Mouse (Mus musculus): ENCODE results near the gene Vmn2r-ps159. TPM values are rescaled to one million over a fixed set of nuclear protein-coding genes. Genes with fewer than 3 reads are reported as not detected.
"Not testable (repeated sequence)": the region's sequence is repeated elsewhere in the genome, so short reads cannot be mapped to it uniquely, and the experiment has no call there.

Vmn2r-ps159 gene
- not detected in 2 replicates for polyA plus RNA-seq (2015; fragmentation: Nextera tagmentation; extraction: Ambion mirVana)

GRCm38 (mm10) chr4:156330803-156331202 lies at the start of gene Vmn2r-ps159:
TSS of gene Vmn2r-ps159 (plus strand) at chr4:156331103.
- not testable (repeated sequence) for ATAC-seq; H3K4me2 ChIP-seq (ENCODE audit: low read length); H3K9me3 ChIP-seq (ENCODE audit: control insufficient read depth, low read length); H3K27ac ChIP-seq (ENCODE audit: low read depth, low read length); H3K9ac ChIP-seq (ENCODE audit: low read depth, low read length); H3K4me3 ChIP-seq (ENCODE audit: low read length); H3K36me3 ChIP-seq (ENCODE audit: control insufficient read depth, insufficient read depth, low read length); H3K4me1 ChIP-seq (ENCODE audit: control insufficient read depth, insufficient read depth, low read depth, low read length); H3K27me3 ChIP-seq (replicated peaks; ENCODE audit: control insufficient read depth, insufficient read depth, low read length)
- WGBS, result 78% methylated on average over 3 of the region's 3 CpGs

GRCm38 (mm10) chr4:156341601-156342504 lies 10.9 kb downstream of the Vmn2r-ps159 start:
- H3K27ac ChIP-seq (ENCODE audit: low read depth, low read length); H3K36me3 ChIP-seq (ENCODE audit: control insufficient read depth, insufficient read depth, low read length); H3K4me2 ChIP-seq (ENCODE audit: low read length); ATAC-seq; H3K9ac ChIP-seq (ENCODE audit: low read depth, low read length); H3K4me1 ChIP-seq (ENCODE audit: control insufficient read depth, insufficient read depth, low read depth, low read length); H3K27me3 ChIP-seq (replicated peaks; ENCODE audit: control insufficient read depth, insufficient read depth, low read length); H3K4me3 ChIP-seq (ENCODE audit: low read length): not testable (repeated sequence)
- peaks cover 19% of the 10 kb centered on the region for H3K9me3 ChIP-seq (ENCODE audit: control insufficient read depth, low read length)
- 88% methylated on average over 4 of the region's 4 CpGs for WGBS

- H3K27me3 ChIP-seq (replicated peaks; ENCODE audit: control insufficient read depth, insufficient read depth, low read length), result no peaks in the 10 kb centered on the region
- H3K36me3 ChIP-seq (ENCODE audit: control insufficient read depth, insufficient read depth, low read length), result no peaks in the 10 kb centered on the region
- 79% methylated on average over 2 of the region's 2 CpGs for WGBS
- no peaks in the 10 kb centered on the region for H3K4me1 ChIP-seq (ENCODE audit: control insufficient read depth, insufficient read depth, low read depth, low read length)
- H3K9me3 ChIP-seq (ENCODE audit: control insufficient read depth, low read length), result peaks cover 19% of the 10 kb centered on the region
- no peak overlapping the region for H3K4me3 ChIP-seq (ENCODE audit: low read length)
- ATAC-seq, result no peak
- H3K27ac ChIP-seq (ENCODE audit: low read depth, low read length), result no peak overlapping the region
- no peak overlapping the region for H3K9ac ChIP-seq (ENCODE audit: low read depth, low read length)
- H3K4me2 ChIP-seq (ENCODE audit: low read length), result no peak overlapping the region
Observed at GRCm38 (mm10) chr4:156342569-156343325, 11.8 kb downstream of the Vmn2r-ps159 start.

- H3K4me2 ChIP-seq (ENCODE audit: low read length), result no peak overlapping the region
- 90% methylated on average over 1 of the region's 1 CpGs for WGBS
- H3K4me1 ChIP-seq (ENCODE audit: control insufficient read depth, insufficient read depth, low read depth, low read length), result no peaks in the 10 kb centered on the region
- H3K27ac ChIP-seq (ENCODE audit: low read depth, low read length), result no peak overlapping the region
- ATAC-seq, result no peak
- H3K9me3 ChIP-seq (ENCODE audit: control insufficient read depth, low read length), result peaks cover 19% of the 10 kb centered on the region
- H3K4me3 ChIP-seq (ENCODE audit: low read length), result no peak overlapping the region
- H3K36me3 ChIP-seq (ENCODE audit: control insufficient read depth, insufficient read depth, low read length), result no peaks in the 10 kb centered on the region
- no peaks in the 10 kb centered on the region for H3K27me3 ChIP-seq (replicated peaks; ENCODE audit: control insufficient read depth, insufficient read depth, low read length)
- H3K9ac ChIP-seq (ENCODE audit: low read depth, low read length), result no peak overlapping the region
Observed at GRCm38 (mm10) chr4:156343332-156343731, 12.4 kb downstream of the Vmn2r-ps159 start.

GRCm38 (mm10) chr4:156356756-156357437 lies 26.0 kb downstream of the Vmn2r-ps159 start:
- H3K4me1 ChIP-seq (ENCODE audit: control insufficient read depth, insufficient read depth, low read depth, low read length), result not testable (repeated sequence)
- WGBS, result 76% methylated on average over 3 of the region's 3 CpGs

More at GRCm38 (mm10) chr4:156356756-156357437, 26.0 kb downstream of the Vmn2r-ps159 start:
- H3K9me3 ChIP-seq (ENCODE audit: control insufficient read depth, low read length); H3K4me3 ChIP-seq (ENCODE audit: low read length); H3K27ac ChIP-seq (ENCODE audit: low read depth, low read length); H3K27me3 ChIP-seq (replicated peaks; ENCODE audit: control insufficient read depth, insufficient read depth, low read length); H3K4me2 ChIP-seq (ENCODE audit: low read length); ATAC-seq; H3K9ac ChIP-seq (ENCODE audit: low read depth, low read length); H3K36me3 ChIP-seq (ENCODE audit: control insufficient read depth, insufficient read depth, low read length): not testable (repeated sequence)

Other genes with a start within 250 kb of the Vmn2r-ps159 start
- gene 9430015G10Rik, start 221.1 kb upstream of the Vmn2r-ps159 start, polyA plus RNA-seq (2015; fragmentation: Nextera tagmentation; extraction: Ambion mirVana), result 28.0 and 31.3 TPM in 2 replicates
- gene Rnf223, start 200.6 kb upstream of the Vmn2r-ps159 start, polyA plus RNA-seq (2015; fragmentation: Nextera tagmentation; extraction: Ambion mirVana), result 0.40 and 0.52 TPM in 2 replicates
- gene Agrn, start 133.6 kb upstream of the Vmn2r-ps159 start, polyA plus RNA-seq (2015; fragmentation: Nextera tagmentation; extraction: Ambion mirVana), result 94.4 and 118 TPM in 2 replicates
- 1.4 and 1.8 TPM in 2 replicates for gene Isg15, start 130.3 kb upstream of the Vmn2r-ps159 start, polyA plus RNA-seq (2015; fragmentation: Nextera tagmentation; extraction: Ambion mirVana)
- 3.7 and 5.3 TPM in 2 replicates for gene AW011738, start 127.8 kb upstream of the Vmn2r-ps159 start, polyA plus RNA-seq (2015; fragmentation: Nextera tagmentation; extraction: Ambion mirVana)
- 2.2 and 2.4 TPM in 2 replicates for gene Perm1, start 115.2 kb upstream of the Vmn2r-ps159 start, polyA plus RNA-seq (2015; fragmentation: Nextera tagmentation; extraction: Ambion mirVana)
- 26.2 and 29.2 TPM in 2 replicates for gene Plekhn1, start 96.2 kb upstream of the Vmn2r-ps159 start, polyA plus RNA-seq (2015; fragmentation: Nextera tagmentation; extraction: Ambion mirVana)
- 43.2 and 48.7 TPM in 2 replicates for gene Noc2l, start 95.1 kb upstream of the Vmn2r-ps159 start, polyA plus RNA-seq (2015; fragmentation: Nextera tagmentation; extraction: Ambion mirVana)
- 1.9 and 2.0 TPM in 2 replicates for gene Samd11, start 75.4 kb upstream of the Vmn2r-ps159 start, polyA plus RNA-seq (2015; fragmentation: Nextera tagmentation; extraction: Ambion mirVana)